Mouse (Mus musculus) spleen, postnatal 4 days (tissue): ENCODE measurements around the gene Slc6a9.

Source experiments
- DNase-seq, 2 experiments: peaks; one replicate each; pipeline ENCODE4 v3.0.0; 2022; ENCODE audit warnings: low spot score in 2 of 2

The Slc6a9 gene

GRCm38 (mm10) chr4:117839366-117839765 is 5.1 kb downstream of the Slc6a9 start:
- peak in 1 of 2 experiments; percentile 11 for DNase-seq

- DNase-seq: no peak
These were observed 6.5 kb downstream of the Slc6a9 start for GRCm38 (mm10) chr4:117840821-117841220.

DNA sequence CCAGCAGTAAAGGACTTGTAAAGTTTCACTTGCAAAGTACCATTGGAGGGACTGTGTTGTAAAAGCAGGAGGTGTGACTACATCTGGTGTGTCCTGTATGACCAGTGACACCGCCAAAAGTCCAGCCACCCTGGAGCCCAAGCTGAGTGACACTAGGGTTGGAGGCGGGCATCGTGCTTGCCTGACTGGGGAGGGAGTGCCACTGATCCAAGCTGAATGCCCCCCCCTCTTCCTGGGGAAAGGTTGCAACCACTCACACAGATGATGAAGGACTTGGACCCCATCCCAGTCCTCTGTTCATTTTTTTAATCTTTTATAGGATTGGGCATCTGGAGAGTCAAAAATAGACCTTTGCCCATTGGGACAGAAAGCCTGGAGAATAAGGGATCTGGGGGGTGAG is 7.3 kb downstream of the Slc6a9 start:
- no peak for DNase-seq

GRCm38 (mm10) chr4:117843101-117843500 is 8.8 kb downstream of the Slc6a9 start:
- no peak for DNase-seq

DNA sequence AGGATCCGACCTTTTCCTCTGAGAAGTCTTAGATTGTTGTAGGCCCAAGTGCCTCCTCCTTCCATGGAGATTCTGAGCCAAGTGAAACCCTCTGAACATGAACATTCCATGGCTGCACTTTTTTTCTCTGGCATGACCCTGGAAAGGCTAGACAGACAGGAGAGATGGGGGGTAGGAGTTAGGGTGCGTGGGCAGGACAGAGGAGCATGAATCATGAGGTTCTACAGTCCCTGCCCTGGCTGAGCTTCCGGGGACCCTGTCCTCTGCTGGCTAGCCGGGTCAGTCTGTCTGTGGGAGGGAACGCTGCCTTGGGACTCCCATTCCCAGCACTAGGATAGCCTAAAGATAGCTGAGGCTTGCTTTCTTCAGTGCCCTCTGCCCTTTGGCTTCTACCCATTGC is 10.2 kb downstream of the Slc6a9 start:
- DNase-seq: no peak

- DNase-seq: no peak
These were observed 11.0 kb downstream of the Slc6a9 start for GRCm38 (mm10) chr4:117845316-117845715.

DNA sequence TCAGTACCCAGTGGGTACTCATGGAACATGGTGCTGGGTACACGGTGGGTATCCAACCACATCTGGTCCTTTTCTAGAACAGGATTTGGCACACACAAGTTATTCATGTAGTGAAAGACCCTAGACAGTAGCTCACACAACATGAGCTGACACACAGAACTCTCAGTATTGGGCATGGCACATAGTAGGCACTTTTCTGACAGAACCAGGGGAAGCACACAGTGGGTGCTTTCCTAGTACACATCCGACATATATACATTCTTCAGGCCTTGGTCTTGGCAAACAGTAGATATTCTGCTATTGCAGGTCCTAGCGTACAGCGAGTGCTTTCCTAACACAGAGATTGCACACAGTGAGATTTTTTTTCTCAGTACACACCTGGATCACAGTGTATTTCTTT is 12.0 kb downstream of the Slc6a9 start:
- DNase-seq: no peak

- DNase-seq: no peak
These were observed 12.7 kb downstream of the Slc6a9 start for GRCm38 (mm10) chr4:117847011-117847410.

DNA sequence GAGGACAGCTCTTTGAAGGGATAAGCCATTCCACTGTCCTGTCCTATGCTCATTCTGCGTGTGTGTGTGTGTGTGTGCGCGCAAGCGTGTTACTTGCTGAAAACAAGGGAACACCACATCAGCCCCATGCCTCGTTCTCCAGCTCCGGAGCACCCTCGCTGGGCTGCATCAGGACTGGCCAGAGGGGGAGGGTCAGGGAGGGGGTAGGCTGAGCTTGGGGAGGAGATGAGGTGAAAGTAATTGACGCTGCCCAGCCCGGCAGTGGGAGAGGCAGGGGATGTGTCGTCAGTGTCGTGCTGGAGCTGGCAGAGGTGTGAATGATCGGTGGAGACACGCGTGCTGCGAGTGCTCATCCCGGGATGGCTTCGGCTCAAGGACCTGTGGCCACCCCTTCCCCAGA is 14.8 kb downstream of the Slc6a9 start:
- no peak for DNase-seq

- no peak for DNase-seq
These were observed 15.2 kb downstream of the Slc6a9 start for GRCm38 (mm10) chr4:117849506-117849905.

DNA sequence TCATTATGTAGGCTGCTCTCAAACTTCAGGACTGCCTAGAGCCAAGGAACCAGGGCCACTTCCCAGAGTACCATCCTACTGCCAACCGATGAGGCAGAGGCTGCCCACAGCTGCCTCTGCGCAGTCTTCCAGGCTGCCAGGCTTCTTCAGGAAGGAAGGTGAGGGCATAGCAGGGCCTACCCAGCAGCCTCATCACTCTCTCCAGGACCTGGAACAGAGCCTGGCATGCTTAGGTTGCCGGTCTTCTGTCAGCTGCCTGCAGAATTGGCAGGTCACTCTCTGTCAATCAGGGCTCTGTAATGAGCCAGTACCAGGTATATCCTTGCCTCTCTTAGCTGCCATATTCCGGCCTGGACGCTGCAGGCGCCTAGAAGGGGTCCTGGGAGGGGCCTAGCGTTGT is 15.9 kb downstream of the Slc6a9 start:
- DNase-seq: no peak

- DNase-seq: no peak
These were observed 16.6 kb downstream of the Slc6a9 start for GRCm38 (mm10) chr4:117850871-117851270.

DNA sequence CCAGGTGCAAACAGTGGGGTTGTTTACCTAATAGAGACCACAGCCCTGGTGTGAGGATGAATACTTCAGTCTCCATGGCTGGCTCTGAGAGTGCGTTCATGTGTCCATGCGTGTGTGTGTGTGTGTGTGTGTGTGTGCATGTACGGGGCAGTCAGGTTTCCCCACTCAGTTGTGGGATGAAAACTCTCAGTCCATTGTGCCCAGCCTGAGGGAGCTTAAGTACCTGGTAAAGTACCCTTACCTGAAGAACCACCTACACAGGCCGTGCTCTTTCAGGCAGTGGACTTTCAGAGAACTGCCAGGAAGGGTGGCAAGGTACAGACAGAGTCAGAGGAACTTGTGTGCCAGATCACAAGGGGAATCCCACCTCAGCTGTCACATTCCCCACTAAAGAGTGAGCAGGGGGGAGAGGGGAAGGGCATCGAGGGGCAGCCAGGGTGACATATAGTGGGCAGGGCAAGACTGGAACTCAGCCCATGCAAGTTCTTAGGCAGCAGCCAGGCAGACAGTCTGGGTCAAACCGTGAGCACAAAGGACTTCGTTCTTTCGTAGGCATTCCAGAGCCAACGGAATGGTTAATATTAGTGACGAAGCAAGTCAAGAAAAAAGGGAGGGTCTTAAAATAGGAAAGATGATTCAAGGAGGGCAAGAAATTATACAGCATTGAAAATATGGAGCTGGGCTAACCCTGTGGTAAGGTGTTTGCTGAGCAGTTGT is 18.0 kb downstream of the Slc6a9 start:
- DNase-seq: no peak

DNA sequence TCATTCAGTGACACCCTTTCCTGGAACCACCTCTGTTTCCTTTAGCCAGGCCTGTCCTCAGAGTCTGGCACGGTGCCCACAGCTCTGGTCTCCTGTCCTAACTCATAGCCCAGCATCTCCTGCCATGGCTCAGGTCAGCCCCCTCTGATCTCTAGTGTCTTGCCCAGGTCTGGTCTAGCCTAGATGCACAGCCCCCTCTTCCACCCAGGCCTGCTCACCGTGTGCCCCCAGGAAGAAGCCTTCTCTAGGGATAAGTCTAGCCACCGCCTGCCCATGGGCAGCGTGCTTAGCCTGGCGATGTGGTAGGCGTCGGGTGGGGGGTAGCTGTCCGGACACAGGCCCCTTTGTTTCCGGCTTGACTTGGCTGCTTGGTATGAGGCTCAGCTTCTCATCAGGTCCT is 20.8 kb downstream of the Slc6a9 start:
- no peak for DNase-seq

DNA sequence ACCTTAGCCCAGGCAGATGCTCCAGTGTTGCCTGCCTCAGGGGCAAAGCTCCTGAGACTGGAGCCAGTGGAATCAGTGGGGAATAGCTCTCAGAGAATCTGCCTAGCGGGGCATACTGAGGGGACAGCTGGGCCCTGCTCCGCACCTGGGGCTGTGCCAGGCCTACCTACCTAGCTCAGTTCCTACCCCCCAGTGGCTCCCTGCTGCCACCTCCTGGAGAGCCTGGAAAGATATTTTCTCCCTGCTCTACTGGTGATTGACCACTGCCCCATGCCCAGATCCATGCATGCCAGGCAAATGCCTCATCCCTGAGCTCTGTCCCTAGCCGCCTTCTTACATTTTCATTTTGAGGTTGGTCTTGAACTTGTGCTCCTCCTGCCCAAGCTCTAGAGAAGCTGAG is 24.5 kb downstream of the Slc6a9 start:
- peak; percentile 66 to 86 for DNase-seq

- DNase-seq: no peak
These were observed 26.3 kb downstream of the Slc6a9 start for GRCm38 (mm10) chr4:117860570-117860969.

GRCm38 (mm10) chr4:117862823-117863222 is 28.5 kb downstream of the Slc6a9 start:
- no peak for DNase-seq

- no peak for DNase-seq
These were observed 31.8 kb downstream of the Slc6a9 start for GRCm38 (mm10) chr4:117866083-117866482.

DNA sequence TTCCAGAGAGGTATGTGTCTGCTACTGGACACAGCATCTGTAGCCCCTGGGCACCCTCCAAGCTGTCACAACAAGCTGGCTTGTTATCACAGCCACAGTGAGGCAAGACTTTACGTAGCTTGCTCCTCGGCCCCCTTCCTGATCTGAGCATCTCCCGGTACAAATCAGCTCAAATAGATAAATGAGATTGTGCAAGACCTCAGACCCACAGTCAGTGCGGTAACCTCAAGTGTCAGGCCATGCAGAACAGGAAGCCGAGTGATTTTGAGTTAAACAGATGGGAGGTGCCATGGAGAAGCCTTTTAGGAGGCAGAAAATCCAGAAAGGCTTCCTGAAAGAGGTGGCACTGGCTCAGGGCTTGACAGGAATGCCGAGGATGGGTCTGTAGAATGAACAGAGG is 32.7 kb downstream of the Slc6a9 start:
- DNase-seq: no peak

- peak; percentile 70 to 84 for DNase-seq
These were observed 33.5 kb downstream of the Slc6a9 start for GRCm38 (mm10) chr4:117867823-117868222.

GRCm38 (mm10) chr4:117869317-117869716 is 35.0 kb downstream of the Slc6a9 start:
- DNase-seq: no peak

GRCm38 (mm10) chr4:117870437-117870836 is 36.1 kb downstream of the Slc6a9 start:
- DNase-seq: no peak

GRCm38 (mm10) chr4:117871787-117872186 is 37.5 kb downstream of the Slc6a9 start:
- DNase-seq: no peak

DNA sequence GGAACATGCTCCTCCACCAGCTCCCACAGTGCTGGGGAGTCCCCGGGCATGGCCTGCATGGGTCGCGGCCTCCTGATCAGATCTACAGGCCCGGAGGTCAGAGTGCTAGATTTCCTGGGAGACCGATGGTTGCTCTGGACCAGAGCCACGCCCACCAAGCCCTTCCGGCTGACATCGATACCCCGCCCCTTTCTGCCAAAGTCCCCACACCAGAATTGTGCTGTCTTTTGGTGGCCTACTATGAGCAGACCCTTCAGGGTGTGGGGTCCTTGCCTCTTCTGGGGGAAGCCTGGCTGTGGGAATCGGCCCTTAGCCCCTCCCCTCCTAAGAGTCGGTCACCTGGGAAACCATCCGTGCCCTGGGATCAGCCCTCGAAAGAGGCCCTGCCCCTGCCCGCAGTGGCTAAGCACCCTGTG is 38.2 kb downstream of the Slc6a9 start, which contains the start of gene Ccdc24:
Gene Ccdc24, minus strand, starts transcription at position 87 of the 416 bp plus-strand sequence.
- no peak for DNase-seq
